Mouse (Mus musculus): ENCODE measurements around the gene Stk40. TPM values are rescaled to one million over a fixed set of nuclear protein-coding genes. Genes with fewer than 3 reads are reported as not detected.
A peak's percentile ranks its signal among the peaks of the same experiment; 100 is the strongest.

Stk40 gene
- polyA plus RNA-seq, 1 experiment, result 25.9 TPM

DNA sequence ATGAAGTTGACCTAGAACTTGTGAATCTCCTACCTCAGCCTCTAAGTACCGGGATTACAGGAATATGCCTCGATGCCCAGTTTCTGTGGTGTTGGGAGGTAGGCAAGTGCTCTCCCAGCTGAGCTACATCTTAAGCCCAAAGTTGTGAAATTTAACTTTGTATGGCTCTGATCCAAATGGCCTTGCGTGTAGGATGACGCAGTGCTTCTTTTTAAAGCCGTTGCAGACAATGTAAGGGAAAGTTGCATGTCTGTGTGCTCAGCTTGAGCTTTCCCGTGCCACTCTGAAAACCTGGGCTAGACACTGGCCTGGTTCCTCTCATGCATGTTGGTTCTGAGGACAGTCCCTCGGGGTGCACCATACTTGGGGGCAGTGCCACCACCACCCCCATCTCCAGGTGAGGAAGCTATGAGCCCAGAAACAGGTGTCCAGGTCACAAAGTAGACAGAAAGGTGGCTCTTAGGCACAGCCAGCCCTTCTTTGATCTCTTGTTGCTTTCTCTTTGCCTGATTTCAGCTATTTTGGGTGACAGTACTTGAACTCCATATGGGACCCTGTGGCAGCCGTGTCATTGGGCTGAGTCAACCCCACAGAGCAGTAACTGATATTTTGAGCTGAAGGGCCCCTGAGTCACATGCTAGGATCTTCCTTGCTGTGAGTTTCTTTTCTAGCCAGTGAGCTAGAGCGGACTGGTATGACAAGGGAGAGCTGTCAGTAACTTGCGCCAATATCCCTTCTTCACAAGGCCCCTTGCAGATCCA lies 6.0 kb downstream of the Stk40 start:
- Histone ChIP-seq H3K36me3 (ENCODE audit: control insufficient read depth, insufficient read depth) (peaks cover 7% of the 10 kb centered on the region), H3K4me2 (ENCODE audit: low read depth) (peak overlapping the region; percentile 92), H3K79me2 (ENCODE audit: control insufficient read depth, insufficient read depth) (peaks cover 87% of the 10 kb centered on the region), H3K4me3 (peak overlapping the region; percentile 8), H3K27me3 (ENCODE audit: control insufficient read depth, insufficient read depth, insufficient read length) (no peaks in the 10 kb centered on the region), H3ac (ENCODE audit: control insufficient read depth, insufficient read length) (no peak overlapping the region)
- no peak for TF ChIP-seq SRF (IDR thresholded peaks at IDR 0.05; ENCODE audit: control insufficient read depth, insufficient read length, low read depth)
- TF ChIP-seq E2F4 (IDR thresholded peaks at IDR 0.05; ENCODE audit: insufficient read depth), result no peak
- TF ChIP-seq MAX (IDR thresholded peaks at IDR 0.05; ENCODE audit: low read depth), result no peak
- no peak for TF ChIP-seq REST (IDR thresholded peaks at IDR 0.05; ENCODE audit: insufficient read depth, insufficient read length)
- no peak for TF ChIP-seq POLR2A (IDR thresholded peaks at IDR 0.05; ENCODE audit: insufficient read length, low read depth)
- TF ChIP-seq TCF3 (IDR thresholded peaks at IDR 0.05; ENCODE audit: insufficient read length, low read depth), result no peak
- peak; percentile 87 for TF ChIP-seq CEBPB (IDR thresholded peaks at IDR 0.05; ENCODE audit: insufficient read depth, poor library complexity, severe bottlenecking)

DNA sequence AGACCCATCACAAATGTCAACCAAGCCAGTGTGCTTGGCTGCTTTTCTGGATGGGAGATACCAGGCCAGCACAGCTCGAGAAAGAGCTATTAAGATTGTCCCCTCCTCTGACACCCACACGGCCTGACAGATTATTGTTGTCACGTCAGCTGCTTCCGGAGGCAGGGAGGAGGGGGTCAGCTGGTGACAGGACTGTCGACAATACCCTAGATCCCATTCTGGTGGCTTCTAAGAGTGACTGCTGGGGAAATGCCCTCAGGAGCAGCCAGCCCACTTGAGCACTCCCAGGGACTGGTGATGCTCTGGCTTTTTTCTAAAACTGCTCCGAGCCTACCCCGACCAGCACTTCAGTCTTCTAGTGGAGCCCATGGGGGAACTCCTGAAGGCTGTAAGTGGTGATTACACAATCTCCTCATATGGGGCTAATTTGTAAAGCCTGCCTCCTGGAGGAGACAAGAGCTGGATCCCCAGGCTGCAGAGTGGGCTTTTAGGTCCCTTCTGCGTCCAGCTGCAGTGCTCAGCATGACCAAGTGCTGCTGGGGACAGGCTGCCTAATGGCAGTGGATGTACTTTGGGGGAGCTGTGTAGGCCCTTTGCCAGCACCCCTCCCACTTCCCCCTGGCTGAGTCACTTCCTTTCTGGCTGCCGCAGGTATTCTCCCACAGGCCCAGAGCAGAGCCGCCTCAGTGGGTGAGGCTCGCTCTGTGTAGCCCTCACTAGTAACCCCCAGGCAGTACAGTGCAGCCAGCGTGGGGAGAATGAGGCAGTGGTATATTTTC lies 6.8 kb downstream of the Stk40 start:
- peak overlapping the region; percentile 8 for H3K4me3 ChIP-seq
- peaks cover 87% of the 10 kb centered on the region for H3K79me2 ChIP-seq (ENCODE audit: control insufficient read depth, insufficient read depth)
- H3K36me3 ChIP-seq (ENCODE audit: control insufficient read depth, insufficient read depth), result peaks cover 7% of the 10 kb centered on the region
- no peak overlapping the region for H3ac ChIP-seq (ENCODE audit: control insufficient read depth, insufficient read length)
- peak overlapping the region; percentile 92 for H3K4me2 ChIP-seq (ENCODE audit: low read depth)
- TF ChIP-seq MAX (IDR thresholded peaks at IDR 0.05; ENCODE audit: low read depth) (peak; percentile 80), REST (IDR thresholded peaks at IDR 0.05; ENCODE audit: insufficient read depth, insufficient read length) (no peak), SRF (IDR thresholded peaks at IDR 0.05; ENCODE audit: control insufficient read depth, insufficient read length, low read depth) (no peak), E2F4 (IDR thresholded peaks at IDR 0.05; ENCODE audit: insufficient read depth) (no peak), TCF12 (IDR thresholded peaks at IDR 0.05; ENCODE audit: insufficient read depth, poor library complexity, severe bottlenecking) (peak; percentile 3), TCF3 (IDR thresholded peaks at IDR 0.05; ENCODE audit: insufficient read length, low read depth) (no peak), POLR2A (IDR thresholded peaks at IDR 0.05; ENCODE audit: insufficient read length, low read depth) (peak; percentile 74), CEBPB (IDR thresholded peaks at IDR 0.05; ENCODE audit: insufficient read depth, poor library complexity, severe bottlenecking) (peak; percentile 70; the same call in 1 of the 2 replicates), USF1 (IDR thresholded peaks at IDR 0.05; ENCODE audit: low read depth) (peak; percentile 89), MYOD1 (IDR thresholded peaks at IDR 0.05; ENCODE audit: control insufficient read depth in 1 of 3, insufficient read length in 2 of 3, low read depth in 2 of 3) (peak in 2 of 3 experiments; percentile 17 to 79), MYOG (IDR thresholded peaks at IDR 0.05; ENCODE audit: control insufficient read depth in 1 of 3, insufficient read depth in 1 of 3, insufficient read length in 2 of 3, low read depth in 2 of 3) (peak in 1 of 3 experiments; percentile 68), POLR2AphosphoS2 (IDR thresholded peaks at IDR 0.05; ENCODE audit: insufficient read length, low read depth) (peak; percentile 70)
- no peaks in the 10 kb centered on the region for H3K27me3 ChIP-seq (ENCODE audit: control insufficient read depth, insufficient read depth, insufficient read length)

DNA sequence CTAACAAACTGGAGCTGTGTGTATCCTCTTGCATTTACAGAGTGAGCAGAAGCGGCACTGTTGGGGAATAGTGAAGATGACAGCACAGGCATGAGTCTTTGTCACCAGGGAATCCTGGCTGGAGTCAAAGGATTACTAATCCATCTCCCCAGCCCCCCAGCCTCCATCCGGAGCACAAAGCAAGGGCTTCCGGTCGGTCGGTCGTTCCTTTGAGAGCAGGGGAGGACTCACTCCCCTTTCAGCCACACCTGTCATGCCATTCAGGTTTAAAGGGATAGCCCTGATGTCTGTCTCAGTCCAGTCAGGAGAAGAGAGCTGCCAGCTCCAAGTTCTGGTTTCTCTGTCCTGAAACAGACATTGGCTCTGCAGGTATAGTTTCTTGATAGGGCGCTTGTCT lies 7.4 kb downstream of the Stk40 start:
- H3K36me3 ChIP-seq (ENCODE audit: control insufficient read depth, insufficient read depth), result peaks cover 7% of the 10 kb centered on the region
- peak overlapping the region; percentile 8 for H3K4me3 ChIP-seq
- H3K27me3 ChIP-seq (ENCODE audit: control insufficient read depth, insufficient read depth, insufficient read length), result no peaks in the 10 kb centered on the region
- H3K4me2 ChIP-seq (ENCODE audit: low read depth), result peak overlapping the region; percentile 92
- no peak overlapping the region for H3ac ChIP-seq (ENCODE audit: control insufficient read depth, insufficient read length)
- peak; percentile 30 to 92 (median 78) for TF ChIP-seq MYOD1 (IDR thresholded peaks at IDR 0.05; ENCODE audit: control insufficient read depth in 1 of 3, insufficient read length in 2 of 3, low read depth in 2 of 3)
- TF ChIP-seq MYOG (IDR thresholded peaks at IDR 0.05; ENCODE audit: control insufficient read depth in 1 of 3, insufficient read depth in 1 of 3, insufficient read length in 2 of 3, low read depth in 2 of 3), result peak in 1 of 3 experiments; percentile 20
- no peak for TF ChIP-seq USF1 (IDR thresholded peaks at IDR 0.05; ENCODE audit: low read depth)
- peaks cover 87% of the 10 kb centered on the region for H3K79me2 ChIP-seq (ENCODE audit: control insufficient read depth, insufficient read depth)

DNA sequence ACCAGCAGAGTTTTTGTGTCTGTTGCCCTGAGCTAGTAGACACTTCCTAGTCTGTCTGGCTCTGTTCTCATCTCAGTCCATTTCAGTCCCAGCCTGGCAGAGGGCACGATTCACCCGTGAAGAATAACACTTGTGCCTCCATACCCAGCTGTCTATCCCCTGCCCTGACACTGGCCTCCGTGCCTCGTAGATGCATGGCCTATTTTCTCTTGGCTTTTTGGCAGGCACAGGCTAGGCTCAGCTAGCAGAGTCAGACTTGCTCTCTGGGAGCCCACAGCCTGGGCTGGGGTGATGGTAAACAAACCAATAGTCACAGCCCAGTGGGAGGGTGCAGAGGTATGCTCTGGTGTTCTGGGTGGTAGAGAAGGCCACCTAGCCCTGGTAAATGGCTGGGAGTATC lies 9.5 kb downstream of the Stk40 start:
- H3K36me3 ChIP-seq (ENCODE audit: control insufficient read depth, insufficient read depth), result peaks cover 7% of the 10 kb centered on the region
- TF ChIP-seq POLR2AphosphoS2 (IDR thresholded peaks at IDR 0.05; ENCODE audit: insufficient read length, low read depth), result no peak
- peak in 2 of 3 experiments; percentile 64 to 75 for TF ChIP-seq MYOD1 (IDR thresholded peaks at IDR 0.05; ENCODE audit: control insufficient read depth in 1 of 3, insufficient read length in 2 of 3, low read depth in 2 of 3)
- TF ChIP-seq MAX (IDR thresholded peaks at IDR 0.05; ENCODE audit: low read depth), result no peak
- peak; percentile 37 to 75 (median 73) for TF ChIP-seq MYOG (IDR thresholded peaks at IDR 0.05; ENCODE audit: control insufficient read depth in 1 of 3, insufficient read depth in 1 of 3, insufficient read length in 2 of 3, low read depth in 2 of 3)
- no peaks in the 10 kb centered on the region for H3K27me3 ChIP-seq (ENCODE audit: control insufficient read depth, insufficient read depth, insufficient read length)
- H3K4me2 ChIP-seq (ENCODE audit: low read depth), result no peak overlapping the region
- peaks cover 85% of the 10 kb centered on the region for H3K79me2 ChIP-seq (ENCODE audit: control insufficient read depth, insufficient read depth)
- no peak overlapping the region for H3ac ChIP-seq (ENCODE audit: control insufficient read depth, insufficient read length)
- no peak overlapping the region for H3K4me3 ChIP-seq

DNA sequence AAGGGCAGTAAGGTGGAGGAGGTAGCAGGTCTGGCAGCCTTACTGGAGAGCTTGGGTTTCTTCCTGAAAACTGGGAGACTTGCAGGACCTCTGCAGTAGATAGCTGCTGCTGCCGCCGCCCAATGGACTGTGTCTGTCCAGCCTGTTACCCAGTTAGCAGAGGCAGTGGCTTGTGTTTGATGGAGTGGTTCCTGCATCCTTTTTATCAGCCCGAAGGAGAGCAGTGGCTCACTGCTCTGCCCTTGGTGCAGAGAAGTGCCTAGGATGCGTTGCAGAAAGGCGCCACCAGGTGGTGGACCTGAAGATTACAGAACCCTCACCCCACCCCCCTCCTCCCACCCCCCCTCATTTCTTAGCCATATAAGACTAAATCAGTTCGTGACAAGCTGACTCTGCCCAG lies 10.2 kb downstream of the Stk40 start:
- Histone ChIP-seq H3K4me3 (no peak overlapping the region), H3K4me2 (ENCODE audit: low read depth) (peak overlapping the region; percentile 7), H3K27me3 (ENCODE audit: control insufficient read depth, insufficient read depth, insufficient read length) (no peaks in the 10 kb centered on the region), H3K36me3 (ENCODE audit: control insufficient read depth, insufficient read depth) (peaks cover 7% of the 10 kb centered on the region), H3ac (ENCODE audit: control insufficient read depth, insufficient read length) (no peak overlapping the region), H3K79me2 (ENCODE audit: control insufficient read depth, insufficient read depth) (peaks cover 85% of the 10 kb centered on the region)
- TF ChIP-seq USF1 (IDR thresholded peaks at IDR 0.05; ENCODE audit: low read depth) (no peak), SRF (IDR thresholded peaks at IDR 0.05; ENCODE audit: control insufficient read depth, insufficient read length, low read depth) (no peak), MYOD1 (IDR thresholded peaks at IDR 0.05; ENCODE audit: control insufficient read depth in 1 of 3, insufficient read length in 2 of 3, low read depth in 2 of 3) (no peak), TCF3 (IDR thresholded peaks at IDR 0.05; ENCODE audit: insufficient read length, low read depth) (no peak), TCF12 (IDR thresholded peaks at IDR 0.05; ENCODE audit: insufficient read depth, poor library complexity, severe bottlenecking) (no peak), POLR2AphosphoS2 (IDR thresholded peaks at IDR 0.05; ENCODE audit: insufficient read length, low read depth) (no peak), CEBPB (IDR thresholded peaks at IDR 0.05; ENCODE audit: insufficient read depth, poor library complexity, severe bottlenecking) (no peak), POLR2A (IDR thresholded peaks at IDR 0.05; ENCODE audit: insufficient read length, low read depth) (no peak), MYOG (IDR thresholded peaks at IDR 0.05; ENCODE audit: control insufficient read depth in 1 of 3, insufficient read depth in 1 of 3, insufficient read length in 2 of 3, low read depth in 2 of 3) (no peak), E2F4 (IDR thresholded peaks at IDR 0.05; ENCODE audit: insufficient read depth) (no peak), MAX (IDR thresholded peaks at IDR 0.05; ENCODE audit: low read depth) (no peak), REST (IDR thresholded peaks at IDR 0.05; ENCODE audit: insufficient read depth, insufficient read length) (no peak)
